Mouse (Mus musculus): ENCODE measurements around the gene Gm11168. TPM values are rescaled to one million over a fixed set of nuclear protein-coding genes. Genes with fewer than 3 reads are reported as not detected.
"Not testable (repeated sequence)": the region's sequence is repeated elsewhere in the genome, so short reads cannot be mapped to it uniquely, and the experiment has no call there.

Gm11168 gene
- polyA plus RNA-seq, 1 experiment from 2014 or later: not detected

- H3K4me1 ChIP-seq (replicated peaks; ENCODE audit: control insufficient read depth, insufficient read depth, low read length); H3K9ac ChIP-seq (ENCODE audit: low read length); H3K27ac ChIP-seq (ENCODE audit: low read length); H3K4me3 ChIP-seq (ENCODE audit: low read length); H3K36me3 ChIP-seq (ENCODE audit: control insufficient read depth, insufficient read depth, low read length); ATAC-seq (ENCODE audit: low read depth); H3K4me2 ChIP-seq (ENCODE audit: low read depth, low read length); H3K27me3 ChIP-seq (ENCODE audit: control insufficient read depth, insufficient read depth, low read depth, low read length); H3K9me3 ChIP-seq (ENCODE audit: control insufficient read depth, low read length): not testable (repeated sequence)
- 70% methylated on average over 6 of the region's 8 CpGs for WGBS
Observed at GRCm38 (mm10) chr9:3036577-3036976, 33.4 kb downstream of the Gm11168 start, which contains the start of gene Gm10715. Gene Gm10715, plus strand, starts transcription at chr9:3036877.

GRCm38 (mm10) chr9:3038161-3038560, 35.0 kb downstream of the Gm11168 start:
- WGBS: 64% methylated on average over 4 of the region's 4 CpGs
- H3K4me2 ChIP-seq (ENCODE audit: low read depth, low read length); H3K9ac ChIP-seq (ENCODE audit: low read length); H3K4me3 ChIP-seq (ENCODE audit: low read length); H3K36me3 ChIP-seq (ENCODE audit: control insufficient read depth, insufficient read depth, low read length); ATAC-seq (ENCODE audit: low read depth); H3K27me3 ChIP-seq (ENCODE audit: control insufficient read depth, insufficient read depth, low read depth, low read length); H3K4me1 ChIP-seq (replicated peaks; ENCODE audit: control insufficient read depth, insufficient read depth, low read length); H3K9me3 ChIP-seq (ENCODE audit: control insufficient read depth, low read length); H3K27ac ChIP-seq (ENCODE audit: low read length): not testable (repeated sequence)

Small RNA genes within 50 kb of the gene (microRNA-seq; reads per million reads assigned to microRNA genes)
- gene Mir101c: not detected

Other genes starting within 250 kb of the Gm11168 start
- gene Gm10722, start 2.4 kb upstream of the Gm11168 start, polyA plus RNA-seq (2015; fragmentation: Nextera tagmentation; extraction: Ambion mirVana): not detected in 2 replicates
- not detected in 2 replicates for gene Gm10721, start 9.8 kb downstream of the Gm11168 start, polyA plus RNA-seq (2015; fragmentation: Nextera tagmentation; extraction: Ambion mirVana)
- not detected in 2 replicates for gene Gm10720, start 12.3 kb downstream of the Gm11168 start, polyA plus RNA-seq (2015; fragmentation: Nextera tagmentation; extraction: Ambion mirVana)
- gene Gm10719, start 14.1 kb downstream of the Gm11168 start, polyA plus RNA-seq (2015; fragmentation: Nextera tagmentation; extraction: Ambion mirVana): not detected in 2 replicates
- gene Gm10718, start 20.2 kb downstream of the Gm11168 start, polyA plus RNA-seq (2015; fragmentation: Nextera tagmentation; extraction: Ambion mirVana): 0.62 TPM in 1 of 2 replicates, not detected in the other
- gene Gm10717, start 22.1 kb downstream of the Gm11168 start, polyA plus RNA-seq (2015; fragmentation: Nextera tagmentation; extraction: Ambion mirVana): 0.44 TPM in 1 of 2 replicates, not detected in the other
- not detected in 2 replicates for gene Gm17535, start 31.3 kb downstream of the Gm11168 start, polyA plus RNA-seq (2015; fragmentation: Nextera tagmentation; extraction: Ambion mirVana)
- gene Gm10715, start 33.5 kb downstream of the Gm11168 start, polyA plus RNA-seq (2015; fragmentation: Nextera tagmentation; extraction: Ambion mirVana): not detected in 2 replicates